Mouse (Mus musculus): ENCODE results near the gene Odf3.

Odf3 gene

GRCm38 (mm10) chr7:140847755-140848580 is at the start of gene Odf3:
Gene Odf3 (plus strand): TSS chr7:140847805.
- no peak for DNase-seq (ENCODE audit: low spot score in 2 of 2)

- no peak for DNase-seq (ENCODE audit: low spot score in 2 of 2)
Observed at GRCm38 (mm10) chr7:140798212-140798611, 49.4 kb upstream of the Odf3 start.

- DNase-seq (ENCODE audit: low spot score in 2 of 2) = no peak
Observed at GRCm38 (mm10) chr7:140802629-140803028, 45.0 kb upstream of the Odf3 start.

- DNase-seq (ENCODE audit: low spot score in 2 of 2) = peak; percentile 67 to 79
Observed at GRCm38 (mm10) chr7:140805704-140806103, 41.9 kb upstream of the Odf3 start.

- no peak for DNase-seq (ENCODE audit: low spot score in 2 of 2)
Observed at GRCm38 (mm10) chr7:140810496-140810895, 37.1 kb upstream of the Odf3 start.

- no peak for DNase-seq (ENCODE audit: low spot score in 2 of 2)
Observed at GRCm38 (mm10) chr7:140811714-140812113, 35.9 kb upstream of the Odf3 start.

- no peak for DNase-seq (ENCODE audit: low spot score in 2 of 2)
Observed at GRCm38 (mm10) chr7:140812850-140813249, 34.8 kb upstream of the Odf3 start.

- no peak for DNase-seq (ENCODE audit: low spot score in 2 of 2)
Observed at GRCm38 (mm10) chr7:140820173-140820572, 27.4 kb upstream of the Odf3 start.

GRCm38 (mm10) chr7:140821305-140821652 is 26.3 kb upstream of the Odf3 start:
- peak in 1 of 2 experiments; percentile 69 for DNase-seq (ENCODE audit: low spot score in 2 of 2)

- peak; percentile 76 to 78 for DNase-seq (ENCODE audit: low spot score in 2 of 2)
Observed at GRCm38 (mm10) chr7:140821653-140822329, 25.8 kb upstream of the Odf3 start, which contains the start of gene Zfp941. Gene Zfp941 (minus strand): TSS chr7:140822178.

GRCm38 (mm10) chr7:140822731-140823130 is 24.9 kb upstream of the Odf3 start:
- no peak for DNase-seq (ENCODE audit: low spot score in 2 of 2)

- DNase-seq (ENCODE audit: low spot score in 2 of 2) = peak; percentile 65 to 68
Observed at GRCm38 (mm10) chr7:140828171-140828881, 19.3 kb upstream of the Odf3 start.

- no peak for DNase-seq (ENCODE audit: low spot score in 2 of 2)
Observed at GRCm38 (mm10) chr7:140831447-140831846, 16.2 kb upstream of the Odf3 start.

GRCm38 (mm10) chr7:140833341-140833740 is 14.3 kb upstream of the Odf3 start:
- no peak for DNase-seq (ENCODE audit: low spot score in 2 of 2)

- DNase-seq (ENCODE audit: low spot score in 2 of 2) = no peak
Observed at GRCm38 (mm10) chr7:140834968-140835757, 12.4 kb upstream of the Odf3 start, which contains the start of gene Urah. Gene Urah (plus strand): TSS chr7:140835018.

GRCm38 (mm10) chr7:140835758-140836087 is 11.9 kb upstream of the Odf3 start:
- DNase-seq (ENCODE audit: low spot score in 2 of 2) = no peak

GRCm38 (mm10) chr7:140836243-140837115 is 11.1 kb upstream of the Odf3 start:
- DNase-seq (ENCODE audit: low spot score in 2 of 2) = peak in 1 of 2 experiments; percentile 40

- DNase-seq (ENCODE audit: low spot score in 2 of 2) = no peak
Observed at GRCm38 (mm10) chr7:140839556-140839955, 8.0 kb upstream of the Odf3 start.

- DNase-seq (ENCODE audit: low spot score in 2 of 2) = no peak
Observed at GRCm38 (mm10) chr7:140840750-140841735, 6.6 kb upstream of the Odf3 start.

Measured in right cerebral cortex, adult 2 months (tissue).